Mouse (Mus musculus): Measurements from ENCODE around the gene Rps2. TPM values are rescaled to one million over a fixed set of nuclear protein-coding genes. Genes with fewer than 3 reads are reported as not detected.
A peak's percentile ranks its signal among the peaks of the same experiment; 100 is the strongest.
"Not testable (repeated sequence)": the region's sequence is repeated elsewhere in the genome, so short reads cannot be mapped to it uniquely, and the experiment has no call there.

Gene Rps2
- polyA plus RNA-seq, 2 experiments: 1,722 to 2,709 TPM

GRCm38 (mm10) chr17:24715556-24715955 lies 2.4 kb upstream of the Rps2 start:
- Histone ChIP-seq H3K27ac (replicated peaks; ENCODE audit: low read depth, low read length) (no peak overlapping the region), H3K9me3 (ENCODE audit: control insufficient read depth, low read length) (no peaks in the 10 kb centered on the region), H3K36me3 (ENCODE audit: control insufficient read depth, insufficient read depth, low read length) (peaks cover 21% of the 10 kb centered on the region), H3K4me1 (ENCODE audit: control insufficient read depth, insufficient read depth, low read length) (peaks cover 3% of the 10 kb centered on the region; the same call in 1 of the 2 replicates), H3K4me3 (replicated peaks; ENCODE audit: low read length) (no peak overlapping the region), H3K4me2 (replicated peaks; ENCODE audit: low read depth, low read length, severe bottlenecking) (no peak overlapping the region), H3K27me3 (ENCODE audit: control insufficient read depth, insufficient read depth, low read length) (no peaks in the 10 kb centered on the region), H3K9ac (ENCODE audit: low read depth, low read length, severe bottlenecking) (no peak overlapping the region)
- ATAC-seq (ENCODE audit: low FRiP score, low read depth): no peak
- TF ChIP-seq POLR2A (IDR thresholded peaks at IDR 0.05; ENCODE audit: borderline replicate concordance, extremely low read depth, insufficient read depth, insufficient read length): no peak
- 67% methylated on average over 6 of the region's 6 CpGs for WGBS
- DNase-seq (ENCODE audit: low spot score): no peak

- no peak for ATAC-seq (ENCODE audit: low FRiP score, low read depth)
- no peaks in the 10 kb centered on the region for H3K9me3 ChIP-seq (ENCODE audit: control insufficient read depth, low read length)
These were observed 1.7 kb upstream of the Rps2 start for GRCm38 (mm10) chr17:24716166-24716682.

GRCm38 (mm10) chr17:24718938-24719337 lies 1.0 kb downstream of the Rps2 start:
- 67% methylated on average over 5 of the region's 5 CpGs for WGBS
- H3K9me3 ChIP-seq (ENCODE audit: control insufficient read depth, low read length): not testable (repeated sequence)

More at GRCm38 (mm10) chr17:24716166-24716682, 1.7 kb upstream of the Rps2 start:
- no peak overlapping the region for H3K4me2 ChIP-seq (replicated peaks; ENCODE audit: low read depth, low read length, severe bottlenecking)
- H3K36me3 ChIP-seq (ENCODE audit: control insufficient read depth, insufficient read depth, low read length): peaks cover 24% of the 10 kb centered on the region
- no peak overlapping the region for H3K9ac ChIP-seq (ENCODE audit: low read depth, low read length, severe bottlenecking)
- no peak overlapping the region for H3K27ac ChIP-seq (replicated peaks; ENCODE audit: low read depth, low read length)
- DNase-seq (ENCODE audit: low spot score): no peak
- H3K27me3 ChIP-seq (ENCODE audit: control insufficient read depth, insufficient read depth, low read length): no peaks in the 10 kb centered on the region
- 95% methylated on average over 15 of the region's 15 CpGs for whole genome bisulfite sequencing
- TF ChIP-seq POLR2A (IDR thresholded peaks at IDR 0.05; ENCODE audit: borderline replicate concordance, extremely low read depth, insufficient read depth, insufficient read length): no peak
- H3K4me3 ChIP-seq (replicated peaks; ENCODE audit: low read length): no peak overlapping the region
- peaks cover 4% of the 10 kb centered on the region; the same call in 1 of the 2 replicates for H3K4me1 ChIP-seq (ENCODE audit: control insufficient read depth, insufficient read depth, low read length)

GRCm38 (mm10) chr17:24719494-24720222 lies 1.7 kb downstream of the Rps2 start:
- Histone ChIP-seq H3K4me1 (ENCODE audit: control insufficient read depth, insufficient read depth, low read length) (peaks cover 21% of the 10 kb centered on the region), H3K36me3 (ENCODE audit: control insufficient read depth, insufficient read depth, low read length) (peaks cover 38% of the 10 kb centered on the region), H3K27me3 (ENCODE audit: control insufficient read depth, insufficient read depth, low read length) (no peaks in the 10 kb centered on the region), H3K4me2 (replicated peaks; ENCODE audit: low read depth, low read length, severe bottlenecking) (peak overlapping the region; percentile 79), H3K9me3 (ENCODE audit: control insufficient read depth, low read length) (no peaks in the 10 kb centered on the region), H3K9ac (ENCODE audit: low read depth, low read length, severe bottlenecking) (peak overlapping the region; percentile 93), H3K4me3 (replicated peaks; ENCODE audit: low read length) (peak overlapping the region; percentile 90), H3K27ac (replicated peaks; ENCODE audit: low read depth, low read length) (peak overlapping the region; percentile 87)
- TF ChIP-seq POLR2A (IDR thresholded peaks at IDR 0.05; ENCODE audit: borderline replicate concordance, extremely low read depth, insufficient read depth, insufficient read length): peak; percentile 97; the same call in 1 of the 2 replicates
- DNase-seq (ENCODE audit: low spot score): peak; percentile 99
- peak; percentile 98 for ATAC-seq (ENCODE audit: low FRiP score, low read depth)
- under 1% methylated on average over 55 of the region's 61 CpGs for WGBS

More at GRCm38 (mm10) chr17:24718938-24719337, 1.0 kb downstream of the Rps2 start:
- DNase-seq (ENCODE audit: low spot score); H3K27ac ChIP-seq (replicated peaks; ENCODE audit: low read depth, low read length); H3K27me3 ChIP-seq (ENCODE audit: control insufficient read depth, insufficient read depth, low read length); ATAC-seq (ENCODE audit: low FRiP score, low read depth): not testable (repeated sequence)
- Histone ChIP-seq H3K4me2 (replicated peaks; ENCODE audit: low read depth, low read length, severe bottlenecking) (peak overlapping the region; percentile 47), H3K9ac (ENCODE audit: low read depth, low read length, severe bottlenecking) (peak overlapping the region; percentile 93), H3K4me3 (replicated peaks; ENCODE audit: low read length) (peak overlapping the region; percentile 90), H3K36me3 (ENCODE audit: control insufficient read depth, insufficient read depth, low read length) (peaks cover 38% of the 10 kb centered on the region), H3K4me1 (ENCODE audit: control insufficient read depth, insufficient read depth, low read length) (peaks cover 21% of the 10 kb centered on the region)

GRCm38 (mm10) chr17:24720616-24721015 lies 2.7 kb downstream of the Rps2 start:
- H3K4me2 ChIP-seq (replicated peaks; ENCODE audit: low read depth, low read length, severe bottlenecking): peak overlapping the region; percentile 79
- H3K4me1 ChIP-seq (ENCODE audit: control insufficient read depth, insufficient read depth, low read length): peaks cover 21% of the 10 kb centered on the region
- H3K4me3 ChIP-seq (replicated peaks; ENCODE audit: low read length): peak overlapping the region; percentile 90
- not testable (repeated sequence) for ATAC-seq (ENCODE audit: low FRiP score, low read depth); H3K27me3 ChIP-seq (ENCODE audit: control insufficient read depth, insufficient read depth, low read length); DNase-seq (ENCODE audit: low spot score); H3K9me3 ChIP-seq (ENCODE audit: control insufficient read depth, low read length); H3K27ac ChIP-seq (replicated peaks; ENCODE audit: low read depth, low read length)
- peak overlapping the region; percentile 83 for H3K9ac ChIP-seq (ENCODE audit: low read depth, low read length, severe bottlenecking)
- H3K36me3 ChIP-seq (ENCODE audit: control insufficient read depth, insufficient read depth, low read length): peaks cover 33% of the 10 kb centered on the region
- under 1% methylated on average over 10 of the region's 11 CpGs for WGBS

GRCm38 (mm10) chr17:24721383-24721955 lies 3.6 kb downstream of the Rps2 start:
- not testable (repeated sequence) for H3K9me3 ChIP-seq (ENCODE audit: control insufficient read depth, low read length); H3K27ac ChIP-seq (replicated peaks; ENCODE audit: low read depth, low read length); ATAC-seq (ENCODE audit: low FRiP score, low read depth); DNase-seq (ENCODE audit: low spot score); H3K27me3 ChIP-seq (ENCODE audit: control insufficient read depth, insufficient read depth, low read length)
- 70% methylated on average over 7 of the region's 7 CpGs for WGBS
- peak overlapping the region; percentile 90 for H3K4me3 ChIP-seq (replicated peaks; ENCODE audit: low read length)
- peaks cover 21% of the 10 kb centered on the region for H3K4me1 ChIP-seq (ENCODE audit: control insufficient read depth, insufficient read depth, low read length)
- H3K9ac ChIP-seq (ENCODE audit: low read depth, low read length, severe bottlenecking): peak overlapping the region; percentile 83
- peaks cover 28% of the 10 kb centered on the region for H3K36me3 ChIP-seq (ENCODE audit: control insufficient read depth, insufficient read depth, low read length)
- H3K4me2 ChIP-seq (replicated peaks; ENCODE audit: low read depth, low read length, severe bottlenecking): peak overlapping the region; percentile 79

All from limb, embryonic 14.5 days (tissue).